Mouse (Mus musculus) liver, postnatal 0 days (tissue): ENCODE results near the gene Mgat1. TPM values are rescaled to one million over a fixed set of nuclear protein-coding genes. Genes with fewer than 3 reads are reported as not detected.
A peak's percentile ranks its signal among the peaks of the same experiment; 100 is the strongest.
"Not testable (repeated sequence)": the region's sequence is repeated elsewhere in the genome, so short reads cannot be mapped to it uniquely, and the experiment has no call there.

Experiments
- ATAC-seq: fragments of 200-750 bp; cut with Nextera tagmentation; 2 replicates; pipeline ENCODE4 v1.8.0; 2017; ENCODE audit warnings: mild to moderate bottlenecking, moderate library complexity
- DNase-seq: peaks from one replicate; pipeline ENCODE4 v3.0.0-alpha.2; 2016
- H3K27ac ChIP-seq: fragments of 300-500 bp; sonication (generic); 2 replicates; pipeline ENCODE4 v1.5.1; 2014; ENCODE audit warnings: antibody characterized with exemption, moderate library complexity, mild to moderate bottlenecking, low read depth
- H3K27me3 ChIP-seq: fragments of 300-500 bp; sonication (generic); 2 replicates; pipeline ENCODE4 v1.6.1; 2014; ENCODE audit warnings: low read length, control low read depth, mixed read lengths; ENCODE audit not compliant: insufficient read depth
- H3K36me3 ChIP-seq: fragments of 300-500 bp; sonication (generic); replicated peaks from 2 replicates; pipeline ENCODE4 v1.6.1; 2014; ENCODE audit warnings: mild to moderate bottlenecking, control low read depth, low read length, moderate library complexity, mixed read lengths; ENCODE audit not compliant: insufficient read depth
- H3K4me1 ChIP-seq: fragments of 300-500 bp; sonication (generic); 2 replicates; pipeline ENCODE4 v1.6.1; 2014; ENCODE audit warnings: antibody characterized with exemption, mild to moderate bottlenecking, control low read depth; ENCODE audit not compliant: insufficient read depth
- H3K4me2 ChIP-seq: fragments of 300-500 bp; sonication (generic); 2 replicates; pipeline ENCODE4 v1.6.1; 2014; ENCODE audit warnings: low read depth, mild to moderate bottlenecking, low read length, moderate library complexity, mixed read lengths
- H3K4me3 ChIP-seq: fragments of 300-500 bp; sonication (generic); 2 replicates; pipeline ENCODE4 v1.5.1; 2014; ENCODE audit warnings: low read depth, low read length
- H3K9ac ChIP-seq: fragments of 300-500 bp; sonication (generic); replicated peaks from 2 replicates; pipeline ENCODE4 v1.6.1; 2014; ENCODE audit warnings: mild to moderate bottlenecking, moderate library complexity
- H3K9me3 ChIP-seq: fragments of 300-500 bp; sonication (generic); 2 replicates; pipeline ENCODE4 v1.6.1; 2016; ENCODE audit warnings: mild to moderate bottlenecking, control low read depth, low read length, mixed read lengths
- CTCF ChIP-seq: sonication (generic); IDR thresholded peaks from 2 replicates; pipeline ENCODE4 v1.5.1; 2016; ENCODE audit warnings: antibody characterized with exemption, low read depth
- EP300 ChIP-seq: IDR thresholded peaks from 2 replicates; pipeline ENCODE4 v1.6.1; 2016; ENCODE audit warnings: antibody characterized with exemption, low read depth, mild to moderate bottlenecking
- WGBS: fragments of 180-500 bp; shearing (Covaris S2); extraction: QIAGEN DNeasy Blood & Tissue Kit; methylation state at CpG from one replicate; pipeline ENCODE4 v1.1.7; 2014; ENCODE audit not compliant: insufficient replicate concordance; 5-methylcytosine and 5-hydroxymethylcytosine counted together
- polyA plus RNA-seq: library from polyadenylated mRNA; unstranded; fragments of >200 nt; fragmentation: Nextera tagmentation; extraction: Ambion mirVana; gene quantifications from 2 replicates; pipeline ENCODE4 v1.2.1, GENCODE M21; 2015

The Mgat1 gene
- 56.3 and 58.2 TPM in 2 replicates for polyA plus RNA-seq

DNA sequence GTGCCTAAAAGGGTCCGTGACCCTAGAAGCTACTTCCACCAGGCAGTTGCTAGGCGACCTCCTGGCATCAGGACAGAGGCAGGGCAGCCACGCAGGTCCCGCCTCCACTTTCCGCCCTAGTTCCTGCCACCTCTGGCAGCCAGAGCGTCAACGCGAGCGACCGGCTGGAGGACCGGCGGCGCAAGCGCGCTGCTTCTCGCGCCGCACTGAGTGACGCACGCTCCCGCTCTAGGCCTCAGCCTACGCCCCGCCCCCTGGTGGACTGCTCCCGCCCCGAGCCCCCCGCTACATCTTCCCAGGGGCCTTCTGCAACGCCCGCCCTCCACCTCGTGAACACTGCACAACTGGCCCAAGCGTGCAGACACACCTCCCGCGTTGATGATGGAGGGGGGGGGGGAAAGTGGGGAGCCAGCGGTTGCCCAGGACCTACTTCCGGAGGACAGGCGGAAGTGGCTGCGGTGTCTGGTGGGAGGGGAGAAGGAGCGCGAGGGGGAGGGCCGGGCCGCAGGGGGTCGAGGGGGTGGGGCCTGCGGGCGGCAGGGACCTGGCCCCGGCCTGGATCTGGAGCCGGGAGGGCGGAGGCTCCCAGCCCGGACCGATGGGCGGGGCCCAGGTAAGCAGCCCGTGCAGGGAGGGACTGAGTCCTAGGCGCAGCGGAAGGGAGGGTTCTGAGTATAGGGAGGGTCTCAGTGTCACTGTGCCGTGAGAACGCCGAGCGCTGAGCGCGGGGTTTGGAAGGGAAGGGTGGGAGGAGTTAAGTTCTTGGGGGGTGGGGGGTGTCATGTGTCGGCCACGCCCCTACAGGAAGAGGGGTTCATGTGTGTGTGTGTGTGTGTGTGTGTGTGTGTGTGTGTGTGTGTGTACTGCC is at the start of gene Mgat1:
Gene Mgat1 (plus strand): TSS at position 465 of the 868 bp plus-strand sequence.
- under 1% methylated on average over 58 of the region's 60 CpGs for WGBS
- ATAC-seq (peak; percentile 88), DNase-seq (peak; percentile 95)
- Histone ChIP-seq H3K36me3 (no peaks in the 10 kb centered on the region), H3K4me1 (peaks cover 57% of the 10 kb centered on the region), H3K9me3 (no peaks in the 10 kb centered on the region), H3K9ac (peak within 1 kb of the TSS; percentile 71), H3K4me3 (peak within 1 kb of the TSS; percentile 73), H3K27me3 (no peaks in the 10 kb centered on the region), H3K27ac (peak within 1 kb of the TSS; percentile 98), H3K4me2 (peak within 1 kb of the TSS; percentile 95)
- TF ChIP-seq CTCF = peak; percentile 62
- 0 out of 2 replicates have a peak, but pooled peaks have one; percentile 6 for TF ChIP-seq EP300

DNA sequence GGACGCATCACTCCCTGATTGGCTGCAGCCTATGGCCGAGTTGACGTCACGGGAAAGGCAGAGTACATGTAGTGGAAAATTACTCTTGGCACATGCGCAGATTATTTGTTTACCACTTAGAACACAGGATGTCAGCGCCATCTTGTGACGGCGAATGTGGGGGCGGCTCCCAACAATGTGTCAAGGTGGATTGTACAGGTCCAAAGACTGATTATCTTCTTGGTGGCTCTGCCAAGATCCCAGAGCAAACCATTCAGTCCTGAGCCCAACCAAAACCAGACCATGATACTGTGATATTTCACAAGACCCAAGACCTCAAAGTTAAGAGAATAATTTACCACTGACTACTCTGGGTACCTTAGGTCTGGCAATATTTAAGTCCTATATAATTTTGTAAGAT is 49.2 kb upstream of the Mgat1 start:
- not testable (repeated sequence) for H3K9ac ChIP-seq, DNase-seq, ATAC-seq, H3K4me3 ChIP-seq, H3K9me3 ChIP-seq, H3K36me3 ChIP-seq, H3K27me3 ChIP-seq, H3K27ac ChIP-seq, H3K4me2 ChIP-seq, H3K4me1 ChIP-seq
- 95% methylated on average over 9 of the region's 9 CpGs for WGBS

DNA sequence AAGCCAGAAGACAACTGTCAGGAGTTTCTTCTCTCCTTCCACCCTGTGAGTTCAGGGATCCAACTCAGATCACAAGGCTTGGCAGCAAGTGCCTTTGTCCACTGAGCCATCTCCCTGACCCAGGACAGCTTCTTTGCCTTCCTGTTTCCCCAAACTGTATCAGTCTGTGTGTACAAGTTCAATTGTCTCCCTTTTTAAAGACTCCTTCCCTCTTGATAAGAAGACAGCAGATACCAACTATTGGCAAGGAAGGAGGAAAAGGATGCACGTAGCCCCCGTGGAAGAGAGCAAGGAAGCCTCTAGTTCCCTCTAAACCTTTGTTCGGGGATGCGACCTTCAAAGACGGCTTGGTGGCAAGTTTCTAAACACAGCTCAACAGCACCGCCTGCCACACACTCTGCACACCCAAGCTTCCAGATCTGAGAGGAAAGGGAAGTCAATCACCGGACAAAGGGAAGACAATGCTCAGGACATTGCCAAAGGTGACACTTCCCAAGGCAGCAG is 48.1 kb upstream of the Mgat1 start:
- H3K36me3 ChIP-seq = no peaks in the 10 kb centered on the region
- H3K27me3 ChIP-seq = no peaks in the 10 kb centered on the region
- no peaks in the 10 kb centered on the region for H3K9me3 ChIP-seq
- ATAC-seq (peak; percentile 49; the same call in 1 of the 2 replicates), DNase-seq (no peak)
- no peaks in the 10 kb centered on the region for H3K4me1 ChIP-seq
- 34% methylated on average over 7 of the region's 7 CpGs for WGBS
- no peak for TF ChIP-seq EP300
- peak; percentile 31; the same call in 1 of the 2 replicates for TF ChIP-seq CTCF
- H3K4me3 ChIP-seq = no peak overlapping the region
- no peak overlapping the region for H3K4me2 ChIP-seq
- H3K9ac ChIP-seq = no peak overlapping the region
- H3K27ac ChIP-seq = peak overlapping the region; percentile 39; the same call in 1 of the 2 replicates

DNA sequence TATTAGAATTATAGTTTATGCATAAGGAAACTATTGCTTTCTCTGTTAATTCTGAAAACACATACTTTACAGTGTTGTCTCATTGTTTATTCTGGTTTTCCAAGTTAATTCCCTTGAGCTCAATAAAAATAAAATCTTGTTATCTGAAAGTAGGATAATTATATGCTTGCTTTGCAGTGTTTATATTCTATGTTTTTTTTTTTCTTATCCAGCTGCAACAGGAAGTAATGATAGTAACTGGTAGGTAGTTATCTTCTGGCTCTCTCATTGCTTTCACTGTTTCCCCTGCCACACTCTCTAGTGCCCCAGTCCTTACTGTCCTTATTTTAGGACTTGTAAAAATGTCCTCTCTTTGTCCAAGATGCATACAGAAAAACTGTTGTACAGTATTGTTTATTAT is 43.3 kb upstream of the Mgat1 start:
- Histone ChIP-seq H3K4me3 (no peak overlapping the region), H3K4me1 (peaks cover 16% of the 10 kb centered on the region), H3K9ac (no peak overlapping the region), H3K4me2 (no peak overlapping the region), H3K9me3 (no peaks in the 10 kb centered on the region), H3K27ac (no peak overlapping the region), H3K27me3 (no peaks in the 10 kb centered on the region), H3K36me3 (no peaks in the 10 kb centered on the region)
- TF ChIP-seq CTCF (no peak), EP300 (no peak)
- DNase-seq = no peak
- no peak for ATAC-seq

DNA sequence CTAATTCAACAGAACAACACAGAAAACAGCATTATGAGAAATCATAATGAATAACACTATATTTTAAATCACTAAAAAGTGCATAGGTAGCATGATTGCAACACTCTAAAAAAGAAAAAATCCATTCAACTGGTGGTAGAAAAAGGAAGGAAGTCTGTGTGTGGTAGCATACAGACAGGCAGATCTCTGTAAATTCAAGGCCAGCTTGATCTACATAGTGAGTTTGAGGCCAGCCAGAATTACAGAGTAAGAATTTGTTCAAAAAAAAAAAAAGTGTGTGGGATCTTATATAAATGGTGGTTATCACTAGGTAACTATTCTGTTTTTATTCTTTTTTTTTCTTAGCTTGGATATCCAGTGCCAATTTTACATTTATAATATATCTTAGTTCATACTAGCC is 42.8 kb upstream of the Mgat1 start:
- no peaks in the 10 kb centered on the region for H3K9me3 ChIP-seq
- no peaks in the 10 kb centered on the region for H3K36me3 ChIP-seq
- peak overlapping the region; percentile 77 for H3K4me2 ChIP-seq
- no peaks in the 10 kb centered on the region for H3K27me3 ChIP-seq
- no peak overlapping the region for H3K4me3 ChIP-seq
- peak overlapping the region; percentile 50; the same call in 1 of the 2 replicates for H3K27ac ChIP-seq
- peaks cover 16% of the 10 kb centered on the region for H3K4me1 ChIP-seq
- ATAC-seq = no peak
- no peak overlapping the region for H3K9ac ChIP-seq
- DNase-seq = no peak
- TF ChIP-seq CTCF (no peak), EP300 (no peak)

DNA sequence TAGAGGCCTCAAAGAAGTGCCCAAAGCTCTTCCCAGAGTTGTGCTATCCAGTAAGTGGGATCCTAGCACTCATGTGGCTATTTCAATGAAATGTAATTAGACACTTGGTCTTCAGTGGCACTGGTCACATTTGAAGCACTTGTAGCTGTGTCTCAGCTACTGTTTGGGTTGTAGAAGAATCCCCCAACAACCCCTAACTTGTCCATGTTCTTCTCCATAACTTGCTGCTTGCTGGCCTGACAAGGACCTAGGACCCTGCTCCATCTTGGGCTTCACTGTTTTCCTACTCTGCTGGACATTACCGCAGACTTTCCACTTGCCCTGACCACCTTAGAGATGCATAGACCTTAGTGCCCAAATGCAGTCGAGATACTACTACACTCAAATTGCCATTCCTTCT is 41.9 kb upstream of the Mgat1 start:
- no peak for TF ChIP-seq CTCF
- no peak for TF ChIP-seq EP300
- peak overlapping the region; percentile 84 for H3K9ac ChIP-seq
- WGBS = 38% methylated on average over 2 of the region's 2 CpGs

More for the DNA sequence above, 41.9 kb upstream of the Mgat1 start:
- Histone ChIP-seq H3K9me3 (no peaks in the 10 kb centered on the region), H3K36me3 (no peaks in the 10 kb centered on the region), H3K4me1 (peaks cover 18% of the 10 kb centered on the region), H3K4me2 (peak overlapping the region; percentile 77), H3K27me3 (no peaks in the 10 kb centered on the region), H3K27ac (peak overlapping the region; percentile 99), H3K4me3 (peak overlapping the region; percentile 78)
- ATAC-seq = no peak
- DNase-seq = no peak
